Mouse (Mus musculus) right cerebral cortex, postnatal 25 days (tissue): Measurements from ENCODE around the gene Clcnkb.

ENCODE experiments used
- DNase-seq: peaks from one replicate; pipeline ENCODE4 v3.0.0; 2022

Gene Clcnkb

DNA sequence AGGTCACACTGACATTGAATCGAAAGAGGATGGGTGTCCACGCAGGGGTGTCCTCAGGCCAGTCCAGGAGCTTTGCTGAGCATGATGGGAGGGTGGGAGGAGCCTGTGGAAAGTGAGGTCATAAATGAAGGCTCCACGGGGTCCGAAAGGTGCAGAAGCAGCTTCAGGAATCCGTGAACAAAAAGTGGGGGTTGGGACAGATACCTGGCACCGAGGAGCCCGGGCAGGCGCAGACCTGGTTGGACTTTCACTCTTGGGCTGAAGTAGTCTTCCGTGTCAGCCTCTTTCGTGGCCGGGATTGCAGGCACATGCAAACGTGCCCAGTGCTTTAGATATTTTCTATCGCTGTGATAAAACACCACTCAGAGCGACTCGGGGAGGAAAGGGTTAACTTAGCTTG lies 15.6 kb downstream of the Clcnkb start:
- DNase-seq: no peak

DNA sequence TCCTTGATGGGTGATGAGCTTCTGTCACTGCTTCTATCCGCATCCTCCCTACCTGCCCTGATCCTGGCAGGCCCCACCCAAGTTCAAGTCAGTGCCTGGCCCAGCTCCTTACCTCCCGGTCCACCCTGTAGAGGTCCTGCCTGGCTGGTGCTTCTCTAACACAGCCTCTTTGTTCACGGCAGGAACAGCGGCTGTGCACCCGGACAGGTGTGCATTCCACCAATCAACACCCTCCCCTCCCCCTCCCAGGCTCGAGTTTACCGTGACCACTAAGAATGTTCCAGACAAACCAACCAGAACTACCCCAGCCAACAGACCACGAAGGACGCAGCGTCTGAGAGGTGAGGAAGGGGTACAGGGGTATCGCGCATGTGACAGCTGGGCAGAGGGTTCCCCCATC lies 17.3 kb downstream of the Clcnkb start, which contains the start of gene Clcnka:
Gene Clcnka, minus strand, starts transcription at position 180 of the 400 bp plus-strand sequence.
- DNase-seq: no peak

DNA sequence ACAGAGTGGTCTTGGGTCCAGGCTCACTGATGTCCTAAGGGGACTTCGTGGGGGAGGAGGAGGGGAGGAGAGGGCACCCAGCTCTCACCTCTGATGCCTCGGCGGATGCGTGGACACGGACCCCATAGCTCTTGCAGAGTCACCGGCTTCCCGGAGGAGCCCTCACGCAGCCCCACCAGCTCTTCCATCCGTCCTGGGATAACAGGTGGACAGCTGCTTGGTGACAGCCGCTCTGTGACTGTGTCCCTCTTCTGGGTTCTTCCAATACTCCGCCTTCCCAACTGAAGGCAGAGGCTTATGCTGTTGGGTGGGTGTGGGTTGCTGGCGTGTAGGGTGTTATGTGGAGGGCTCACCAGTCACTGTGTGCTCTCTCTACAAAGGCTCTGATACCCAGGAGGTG lies 18.0 kb downstream of the Clcnkb start:
- DNase-seq: no peak

DNA sequence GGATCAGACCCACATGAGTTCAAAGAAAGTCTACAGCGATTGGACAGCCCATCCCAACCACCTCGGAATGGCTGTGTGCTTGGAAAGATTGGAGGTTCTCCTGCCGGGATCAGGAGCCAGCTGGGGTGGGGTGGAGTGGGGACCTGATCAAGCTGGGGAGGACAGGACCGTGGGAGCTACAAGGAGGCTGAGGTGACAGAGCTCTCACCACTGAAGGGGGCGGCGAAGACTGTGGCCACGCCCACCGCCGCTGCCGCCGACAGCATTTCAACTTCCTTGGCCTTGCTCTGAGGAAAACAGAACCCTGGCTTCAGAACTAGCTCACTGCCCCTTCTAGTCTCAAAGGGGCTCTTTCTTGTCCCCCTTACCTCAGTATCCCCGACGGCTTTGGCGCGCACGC lies 21.1 kb downstream of the Clcnkb start:
- DNase-seq: no peak

DNA sequence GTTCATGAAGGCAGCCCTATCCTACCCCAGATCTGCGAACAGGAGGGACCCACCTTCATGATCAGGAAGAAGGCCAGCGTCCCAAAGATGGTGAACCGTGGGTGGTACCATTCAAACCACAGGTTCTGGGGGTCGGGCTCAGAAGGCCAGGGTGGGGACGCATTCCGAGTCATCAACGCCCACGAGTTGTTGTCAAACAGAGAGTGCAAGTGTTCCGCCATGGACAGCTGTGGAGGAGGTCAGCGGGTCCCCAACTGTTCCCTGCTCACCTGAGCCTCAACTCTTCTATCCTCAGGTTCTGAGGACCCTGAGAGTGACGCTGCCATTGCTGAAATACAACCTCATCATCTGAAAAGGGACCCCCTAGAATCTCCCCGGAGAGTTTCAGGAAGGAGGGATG lies 24.5 kb downstream of the Clcnkb start:
- DNase-seq: no peak

DNA sequence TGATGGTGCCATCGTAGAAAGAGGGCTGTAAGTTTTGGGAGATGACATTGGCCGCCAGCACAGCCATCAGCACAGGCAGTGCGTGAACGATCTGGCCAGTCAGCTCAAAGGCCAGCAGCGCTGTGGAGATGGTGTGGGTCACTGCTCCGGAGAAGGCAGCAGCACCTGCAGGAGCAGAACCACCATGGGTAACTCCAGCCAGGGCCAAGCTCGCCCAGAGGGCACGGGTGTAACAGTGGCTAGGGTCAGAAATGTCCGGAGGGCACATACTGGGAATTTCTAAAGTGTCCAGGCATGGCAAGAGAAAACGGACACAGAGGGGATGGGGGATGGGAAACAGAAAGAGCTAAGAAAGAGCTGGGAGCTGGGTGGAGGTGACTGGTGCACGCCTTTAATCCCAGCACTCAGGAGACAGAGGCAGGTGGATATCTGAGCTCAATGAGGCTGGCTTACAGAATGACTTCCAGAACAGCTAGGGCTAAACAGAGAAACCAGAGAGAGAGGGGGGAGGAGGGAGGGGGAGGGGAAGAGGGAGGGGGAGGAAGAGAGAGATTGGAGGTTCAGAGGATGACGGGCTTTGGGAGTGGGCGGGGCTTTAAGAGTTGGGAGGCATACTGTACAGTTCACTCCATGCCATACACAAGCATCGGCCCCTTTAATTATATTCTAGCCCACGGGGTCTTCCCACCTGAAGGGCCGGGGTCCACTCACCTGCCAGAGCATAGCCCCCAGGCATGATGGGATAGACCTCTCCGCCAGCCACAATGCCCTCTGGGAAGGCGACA lies 26.3 kb downstream of the Clcnkb start:
- no peak for DNase-seq

DNA sequence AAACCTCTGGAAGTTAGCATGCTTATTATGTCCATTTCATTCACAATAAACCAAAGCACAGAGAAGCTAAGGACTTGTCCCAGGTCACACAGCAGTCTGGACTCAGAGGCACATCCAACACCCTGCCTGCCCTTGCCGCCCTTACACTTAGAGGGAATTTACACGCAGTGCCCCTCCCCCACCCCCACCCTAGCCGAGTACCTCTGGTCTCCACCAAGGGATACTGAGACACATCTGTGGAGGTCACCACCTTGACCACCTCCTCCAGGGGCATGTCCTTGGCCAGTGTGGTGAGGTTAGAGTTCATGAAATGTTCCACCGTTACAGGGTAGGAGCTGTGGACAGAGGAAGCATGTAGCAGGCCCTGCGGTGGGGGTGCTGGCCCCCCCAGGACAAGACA lies 27.9 kb downstream of the Clcnkb start:
- DNase-seq: no peak

DNA sequence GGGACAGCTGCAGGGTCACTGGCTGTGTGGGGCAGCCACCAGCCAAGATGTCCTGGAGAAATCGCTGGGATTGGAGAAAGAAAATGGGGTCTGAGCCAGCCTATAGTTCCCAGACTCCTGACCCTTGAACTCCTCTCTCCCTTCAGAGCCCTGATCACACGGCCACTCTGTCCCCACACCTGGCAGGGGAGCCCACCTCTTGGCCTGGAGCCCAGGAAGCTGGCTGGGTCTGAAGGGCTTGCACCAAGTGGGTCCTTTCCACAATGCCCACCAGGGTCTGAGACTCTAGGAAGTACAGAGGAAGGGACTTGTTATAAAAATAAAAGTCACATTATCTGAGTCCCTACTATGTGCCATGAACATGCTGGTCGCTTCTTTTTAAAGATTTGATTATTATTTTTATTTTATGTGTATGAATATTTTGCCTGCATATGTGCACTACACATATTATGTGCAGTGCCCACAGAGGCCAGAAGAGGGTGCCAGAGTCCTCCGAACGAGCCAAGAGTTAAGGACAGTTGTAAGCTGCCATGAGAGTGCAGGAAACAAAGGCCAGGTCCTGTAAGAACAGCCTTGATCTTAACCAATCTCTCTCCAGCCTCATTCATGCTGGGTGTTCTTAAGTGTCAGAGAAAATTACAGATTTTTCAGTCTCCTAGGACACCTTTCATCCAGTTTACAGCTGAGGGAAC lies 28.6 kb downstream of the Clcnkb start:
- peak; percentile 31 for DNase-seq

DNA sequence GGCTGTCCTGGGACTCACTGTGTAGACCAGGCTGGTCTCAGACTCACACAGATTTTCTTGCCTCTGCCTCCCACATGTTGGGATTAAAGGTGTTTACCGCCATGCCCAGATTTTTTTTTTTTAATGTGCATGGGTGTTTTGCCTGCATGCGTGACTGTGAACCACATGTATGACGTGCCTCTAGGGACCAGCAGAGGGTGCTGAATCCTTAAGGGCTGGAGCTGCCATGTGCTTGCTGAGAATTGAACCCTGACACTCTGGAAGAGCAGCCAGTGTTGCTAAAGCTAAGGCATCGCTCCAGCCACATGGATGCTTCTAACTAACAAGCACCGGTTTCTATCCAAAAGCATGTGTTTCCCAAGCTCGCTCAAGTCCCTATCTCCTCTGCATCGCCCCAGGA lies 29.7 kb downstream of the Clcnkb start:
- no peak for DNase-seq

DNA sequence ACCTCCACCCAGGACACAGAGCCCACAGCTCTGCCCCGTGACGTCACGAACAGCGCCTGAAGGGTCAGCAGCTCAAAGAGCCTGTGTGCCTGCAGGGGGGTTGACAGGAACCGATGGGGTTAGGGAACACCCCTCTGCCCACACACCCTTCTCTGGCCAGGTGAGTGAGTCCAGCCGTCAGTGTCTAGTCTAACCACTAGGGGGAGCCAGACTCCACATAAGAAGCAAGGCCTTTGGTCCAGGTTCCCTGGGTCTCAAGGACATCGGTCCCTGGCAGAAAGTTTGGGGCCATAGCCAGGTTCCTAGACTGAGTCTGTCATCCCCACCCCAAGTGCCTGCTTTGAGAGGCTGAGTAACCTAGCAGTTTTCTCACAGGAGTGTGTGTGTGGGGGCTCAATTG lies 30.5 kb downstream of the Clcnkb start:
- DNase-seq: no peak

DNA sequence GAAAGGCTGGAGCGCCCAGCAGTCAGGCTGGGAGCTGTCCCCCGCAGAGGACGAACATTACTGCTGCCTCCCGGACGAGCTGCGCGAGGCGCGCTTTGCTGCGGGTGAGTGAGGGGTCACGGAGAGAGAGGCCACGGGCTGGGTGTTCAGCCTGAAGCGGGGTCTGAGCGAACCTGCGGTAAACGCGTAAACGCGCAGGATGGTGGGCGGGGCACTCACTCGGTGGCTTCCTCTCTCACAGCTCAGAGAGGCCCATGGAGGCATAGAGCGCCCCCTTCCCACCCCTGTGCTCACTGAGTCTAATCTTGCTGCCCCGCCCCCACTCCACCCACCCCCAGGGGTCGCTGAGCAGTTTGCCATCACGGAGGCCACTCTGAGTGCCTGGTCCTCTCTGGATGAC lies 33.4 kb downstream of the Clcnkb start:
- no peak for DNase-seq

DNA sequence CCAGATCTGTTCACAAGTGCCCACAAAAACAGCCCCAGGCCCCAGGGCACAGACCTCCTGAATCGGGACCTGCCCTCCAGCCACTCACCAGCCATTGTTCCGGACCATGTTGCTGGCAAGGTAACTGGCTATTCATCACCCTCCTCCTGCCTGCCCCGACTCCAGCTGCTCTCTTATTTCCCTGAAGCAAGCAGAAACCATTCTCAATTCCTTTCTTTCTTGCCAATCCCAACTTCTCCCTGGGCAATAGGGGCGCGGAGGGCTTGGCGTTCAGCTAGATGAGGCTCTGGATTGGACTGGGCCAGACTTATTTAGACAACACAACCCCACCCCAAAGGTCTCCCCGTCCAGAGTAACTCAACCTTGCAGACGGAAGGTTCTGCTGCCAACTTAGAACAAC lies 36.1 kb downstream of the Clcnkb start:
- DNase-seq: no peak

DNA sequence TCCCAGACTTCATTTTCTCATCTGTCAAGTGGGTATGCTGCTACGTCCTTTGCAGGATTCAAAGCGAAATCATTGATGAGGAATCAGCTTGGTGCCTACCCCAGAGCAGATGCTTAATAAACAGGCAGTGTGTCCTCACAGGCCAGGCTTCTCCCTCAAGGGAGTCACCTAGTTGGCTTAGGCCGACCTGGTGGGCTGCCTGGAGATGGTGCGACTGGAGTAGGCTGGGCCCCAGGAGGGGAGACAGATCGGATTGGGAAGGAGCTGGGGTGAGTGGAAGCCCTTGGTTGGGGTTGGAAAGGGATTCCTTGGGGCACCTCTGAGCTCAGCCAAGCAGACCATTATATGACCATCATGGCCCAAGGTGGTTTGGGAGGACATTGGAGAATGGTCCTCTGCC lies 43.4 kb downstream of the Clcnkb start:
- no peak for DNase-seq

DNA sequence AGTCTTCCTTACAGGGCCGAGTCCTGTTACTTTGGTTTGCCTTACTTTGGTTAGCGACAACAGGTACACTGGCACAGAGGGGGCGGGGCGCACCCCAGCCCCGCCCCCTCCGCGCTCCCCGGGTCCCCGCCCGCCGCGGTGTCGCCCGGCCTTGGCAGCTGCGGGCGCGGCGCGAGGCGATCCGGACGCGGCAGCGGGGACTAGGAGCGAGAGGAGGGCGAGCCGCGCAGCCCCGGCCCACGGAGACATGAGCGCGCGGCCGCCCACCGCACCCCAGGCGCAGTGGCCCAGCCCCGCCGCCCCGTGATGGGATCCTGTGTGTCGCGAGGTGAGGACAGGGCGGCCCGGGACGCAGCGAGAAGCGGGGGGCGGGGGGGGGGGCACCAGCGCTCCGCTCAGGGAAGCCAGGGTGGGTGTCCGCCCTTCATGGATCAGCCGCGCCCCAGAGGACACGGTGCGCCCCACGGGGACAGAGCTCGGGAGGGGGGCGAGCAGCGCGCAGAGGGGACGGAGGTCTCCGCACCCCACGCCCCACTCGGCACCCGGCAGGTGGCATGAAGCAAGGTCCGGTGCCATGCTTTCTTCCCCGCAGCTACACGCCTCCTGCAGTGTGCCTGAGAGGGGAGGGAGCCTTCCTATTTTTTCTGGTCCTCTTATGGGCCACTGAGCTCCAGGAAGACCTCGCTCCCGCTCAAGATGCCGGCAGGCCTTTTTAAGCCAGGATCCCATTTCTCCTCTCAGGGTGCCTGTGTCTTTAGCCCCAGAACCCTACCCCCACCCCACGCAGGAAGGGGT lies 47.6 kb downstream of the Clcnkb start, which contains the start of gene Fam131c:
Gene Fam131c, plus strand, starts transcription at position 224 of the 795 bp plus-strand sequence.
- peak; percentile 16 for DNase-seq

DNA sequence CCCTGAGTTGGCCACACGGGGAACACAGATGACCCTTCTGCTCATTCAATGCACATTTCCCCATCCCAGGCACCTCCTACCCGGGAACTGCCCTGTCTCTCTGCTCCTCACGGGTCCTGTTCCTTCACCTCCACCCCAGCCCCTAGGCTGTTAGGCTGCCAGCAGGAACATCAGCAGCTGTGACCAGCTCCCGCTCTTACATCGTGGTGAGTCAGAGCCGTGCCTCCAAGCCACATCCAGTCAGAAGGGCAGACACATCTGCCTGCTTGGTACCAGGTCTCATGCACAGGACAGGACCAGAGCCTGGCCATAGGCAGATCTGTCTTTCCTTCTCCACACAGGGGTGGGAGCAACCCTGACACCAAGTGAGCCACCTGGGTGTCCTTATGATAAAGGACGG lies 49.9 kb downstream of the Clcnkb start:
- no peak for DNase-seq

DNA sequence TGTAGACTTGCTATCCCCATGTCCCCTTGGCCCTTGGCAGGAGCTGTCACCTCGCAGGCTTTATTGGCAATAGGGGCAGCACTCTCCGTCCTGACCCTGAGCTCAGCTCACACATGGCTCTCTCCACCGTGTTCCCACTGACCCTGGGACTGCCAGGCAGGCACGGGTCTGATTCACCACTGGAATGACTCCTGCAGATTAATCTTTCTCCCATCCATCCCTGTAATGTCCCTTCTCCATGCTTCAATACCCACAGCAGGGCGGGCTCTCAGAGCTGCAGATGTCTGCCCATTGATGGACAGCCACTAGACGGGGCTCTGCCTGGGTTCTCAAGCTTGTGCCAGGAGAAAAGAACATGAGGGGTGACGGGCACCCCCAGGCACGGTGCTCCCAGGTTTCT lies 50.7 kb downstream of the Clcnkb start:
- no peak for DNase-seq

DNA sequence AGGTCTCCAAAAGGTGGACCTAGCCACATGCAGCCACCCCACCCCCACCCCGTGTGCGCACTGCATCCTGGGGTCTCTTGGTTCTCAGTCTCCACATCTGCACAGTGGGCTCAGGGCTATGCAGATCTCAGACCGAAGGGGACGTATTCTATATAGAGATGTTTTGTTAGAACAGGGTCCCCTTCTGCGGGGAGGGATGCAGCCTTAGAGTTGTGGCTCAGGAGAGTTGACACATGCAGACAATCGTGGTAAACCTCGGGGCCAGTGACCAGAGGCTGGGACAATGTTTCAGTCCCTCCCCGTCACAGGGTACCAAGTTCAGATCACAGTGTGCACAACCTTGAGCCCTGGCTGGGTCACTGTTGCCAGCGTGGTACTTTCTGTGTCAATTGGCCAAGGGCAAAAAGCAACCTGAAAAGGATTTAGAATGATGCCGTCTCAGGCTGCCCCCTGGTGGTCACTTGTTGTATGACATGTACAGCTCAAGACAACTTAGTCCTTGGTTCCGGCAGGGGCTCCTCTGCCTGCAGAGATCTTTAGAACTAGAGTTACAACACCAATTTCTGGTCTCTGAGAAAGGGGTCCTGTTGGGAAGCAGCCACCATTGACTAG lies 52.8 kb downstream of the Clcnkb start:
- peak; percentile 57 for DNase-seq

DNA sequence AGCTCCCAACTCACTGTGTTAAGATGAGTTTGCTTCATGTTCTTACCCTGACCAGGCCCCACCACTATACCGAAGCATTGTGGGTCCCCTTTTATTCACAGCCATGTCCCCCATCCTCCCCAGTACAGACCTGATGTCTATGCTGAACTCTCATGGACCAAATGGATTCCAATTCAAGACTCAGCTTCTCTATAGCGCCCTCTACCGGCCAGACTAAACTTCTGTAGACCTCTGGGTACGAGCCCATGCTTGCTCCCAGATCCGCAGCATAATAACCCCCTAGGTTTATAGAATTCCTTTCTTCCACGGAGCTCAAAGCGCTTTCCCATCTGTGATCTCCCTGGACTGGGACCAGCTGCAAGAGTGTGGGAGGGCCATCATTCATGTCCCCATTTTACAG lies 55.0 kb downstream of the Clcnkb start:
- no peak for DNase-seq

DNA sequence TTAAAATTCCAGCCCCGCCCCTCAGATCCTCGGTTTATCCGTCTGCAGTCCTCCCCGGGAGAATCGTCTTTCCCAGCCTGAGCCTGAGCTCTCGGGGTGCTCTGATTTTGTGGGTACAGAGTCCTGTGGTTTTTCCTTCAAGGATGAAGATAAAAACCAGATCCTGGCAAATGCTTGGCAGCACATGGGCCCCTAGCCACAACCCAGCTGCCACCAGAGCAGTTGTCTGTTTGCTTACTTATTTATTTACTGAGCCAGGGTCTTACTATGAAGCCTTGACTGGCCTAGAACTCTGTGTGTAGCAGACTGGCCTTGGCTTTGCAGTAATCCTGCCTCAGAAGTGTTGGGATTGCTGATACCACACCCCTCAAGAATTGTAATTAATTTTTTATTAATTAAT lies 56.6 kb downstream of the Clcnkb start:
- DNase-seq: no peak

DNA sequence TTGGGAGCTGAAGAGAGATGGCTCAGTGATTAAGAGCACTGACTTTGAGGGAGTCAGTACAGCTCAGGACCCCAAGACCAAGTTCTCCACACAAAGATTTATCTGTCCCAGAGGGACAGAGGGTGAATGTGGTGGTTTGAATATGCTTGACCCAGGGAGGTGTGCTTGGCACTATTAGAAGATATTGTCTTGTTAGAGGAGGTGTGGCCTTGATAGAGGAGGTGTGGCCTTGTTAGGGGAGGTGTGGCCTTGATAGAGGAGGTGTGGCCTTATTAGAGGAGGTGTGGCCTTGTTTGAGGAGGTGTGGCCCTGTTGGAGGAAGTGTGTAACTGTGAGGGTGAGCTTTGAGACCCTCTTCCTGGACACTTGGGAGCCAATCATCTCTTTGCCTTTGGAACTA lies 58.0 kb downstream of the Clcnkb start:
- no peak for DNase-seq
